Mouse (Mus musculus) intestine, postnatal 0 days (tissue): ENCODE data around the gene Ncoa6. TPM values are rescaled to one million over a fixed set of nuclear protein-coding genes. Genes with fewer than 3 reads are reported as not detected.
"Not testable (repeated sequence)": the region's sequence is repeated elsewhere in the genome, so short reads cannot be mapped to it uniquely, and the experiment has no call there.

ENCODE experiments used
- ATAC-seq: fragments of 200-750 bp; cut with Nextera tagmentation; 2 replicates; pipeline ENCODE4 v1.8.0; 2017; ENCODE audit warnings: mild to moderate bottlenecking, moderate TSS enrichment, moderate library complexity
- H3K27ac ChIP-seq: fragments of 300-500 bp; sonication (generic); 2 replicates; pipeline ENCODE4 v1.5.1; 2014; ENCODE audit warnings: mild to moderate bottlenecking, low read depth, low read length, moderate library complexity
- H3K27me3 ChIP-seq: fragments of 300-500 bp; sonication (generic); replicated peaks from 2 replicates; pipeline ENCODE4 v1.6.1; 2014; ENCODE audit warnings: low read length, mixed read lengths; ENCODE audit not compliant: control insufficient read depth, insufficient read depth
- H3K36me3 ChIP-seq: fragments of 300-500 bp; sonication (generic); 2 replicates; pipeline ENCODE4 v1.6.1; 2014; ENCODE audit warnings: mild to moderate bottlenecking, moderate library complexity; ENCODE audit not compliant: control insufficient read depth, insufficient read depth
- H3K4me1 ChIP-seq: fragments of 300-500 bp; sonication (generic); replicated peaks from 2 replicates; pipeline ENCODE4 v1.6.1; 2014; ENCODE audit warnings: antibody characterized with exemption, low read length, mixed read lengths; ENCODE audit not compliant: control insufficient read depth, insufficient read depth
- H3K4me2 ChIP-seq: fragments of 300-500 bp; sonication (generic); replicated peaks from 2 replicates; pipeline ENCODE4 v1.6.1; 2014; ENCODE audit warnings: low read depth, mild to moderate bottlenecking, moderate library complexity
- H3K4me3 ChIP-seq: fragments of 300-500 bp; sonication (generic); 2 replicates; pipeline ENCODE4 v1.5.1; 2014; ENCODE audit warnings: low read depth, low read length
- H3K9ac ChIP-seq: fragments of 300-500 bp; sonication (generic); 2 replicates; pipeline ENCODE4 v1.6.1; 2014; ENCODE audit warnings: mild to moderate bottlenecking, low read depth, low read length
- H3K9me3 ChIP-seq: fragments of 300-500 bp; sonication (generic); 2 replicates; pipeline ENCODE4 v1.6.1; 2016; ENCODE audit warnings: mixed run types; ENCODE audit not compliant: control insufficient read depth
- CTCF ChIP-seq: sonication (generic); IDR thresholded peaks from 2 replicates; pipeline ENCODE4 v1.5.1; 2016; ENCODE audit warnings: low read depth, mild to moderate bottlenecking, control low read depth, antibody characterized with exemption, moderate library complexity
- WGBS: fragments of 180-500 bp; shearing (Covaris S2); extraction: QIAGEN DNeasy Blood & Tissue Kit; methylation state at CpG from one replicate; pipeline ENCODE4 v1.1.7; 2014; 5-methylcytosine and 5-hydroxymethylcytosine counted together
- polyA plus RNA-seq: library from polyadenylated mRNA; unstranded; fragments of >200 nt; fragmentation: Nextera tagmentation; extraction: Ambion mirVana; gene quantifications from 2 replicates; pipeline ENCODE4 v1.2.1, GENCODE M21; 2015

Gene Ncoa6
- polyA plus RNA-seq, 1 experiment from 2014 or later = 14.9 TPM

GRCm38 (mm10) chr2:155482021-155482420 lies 8.3 kb upstream of the Ncoa6 start:
- peak; percentile 75 for TF ChIP-seq CTCF
- H3K9me3 ChIP-seq = no peaks in the 10 kb centered on the region
- no peaks in the 10 kb centered on the region for H3K27me3 ChIP-seq
- no peaks in the 10 kb centered on the region for H3K36me3 ChIP-seq
- no peak overlapping the region for H3K4me2 ChIP-seq
- no peak overlapping the region for H3K4me3 ChIP-seq
- no peaks in the 10 kb centered on the region for H3K4me1 ChIP-seq
- ATAC-seq = no peak
- WGBS = 46% methylated on average over 3 of the region's 3 CpGs
- H3K27ac ChIP-seq = no peak overlapping the region
- no peak overlapping the region for H3K9ac ChIP-seq

DNA sequence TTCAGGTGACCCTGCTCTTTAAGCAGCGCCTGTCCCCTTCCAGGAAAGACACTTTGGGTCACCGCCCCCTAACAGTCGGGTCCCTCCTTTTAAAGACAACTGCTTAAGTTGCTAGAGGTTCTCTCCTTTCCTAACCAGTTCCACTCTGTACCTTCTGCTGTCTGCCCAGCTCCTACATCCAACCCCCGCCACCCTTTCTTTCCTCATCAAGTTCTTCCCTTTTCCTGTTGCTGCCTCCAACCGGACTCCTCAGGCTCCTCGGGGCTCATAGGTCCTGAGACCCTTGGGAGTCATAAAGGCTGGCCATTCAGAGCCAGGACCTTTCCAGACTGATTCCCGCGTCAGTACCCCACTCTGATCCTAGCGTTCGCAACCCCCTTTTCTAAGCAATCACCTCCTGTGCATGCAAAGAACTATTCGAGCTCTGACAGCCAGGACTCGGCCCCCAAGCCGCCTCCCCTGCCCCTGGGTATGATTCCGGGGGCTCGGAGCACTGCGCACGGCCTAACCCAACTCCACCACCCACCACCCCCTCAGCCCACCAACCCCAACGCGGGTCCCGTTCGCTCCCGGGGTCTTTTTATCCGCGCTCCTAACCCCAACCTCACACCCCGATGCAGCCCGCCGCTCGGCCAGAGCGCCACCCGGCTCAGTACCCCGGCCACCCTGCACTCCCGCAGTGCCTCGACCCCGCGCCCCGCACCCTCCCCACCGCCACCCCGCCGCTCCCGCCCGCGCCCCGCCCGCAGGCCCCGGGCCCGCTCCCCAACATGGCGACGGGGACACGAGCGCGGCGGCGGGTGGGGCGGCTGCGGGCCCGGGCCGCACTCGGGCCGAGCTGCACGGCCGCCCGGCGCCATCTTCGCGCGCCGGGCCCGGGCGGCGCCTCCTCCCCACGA lies 774 bp downstream of the Ncoa6 start:
- H3K9me3 ChIP-seq = no peaks in the 10 kb centered on the region
- peak overlapping the region; percentile 93 for H3K27ac ChIP-seq
- WGBS = under 1% methylated on average over 61 of the region's 71 CpGs
- H3K4me2 ChIP-seq = peak overlapping the region; percentile 74
- peaks cover 3% of the 10 kb centered on the region; the same call in 1 of the 2 replicates for H3K4me1 ChIP-seq
- peak; percentile 76; the same call in 1 of the 2 replicates for ATAC-seq
- peak overlapping the region; percentile 97 for H3K4me3 ChIP-seq
- no peak for TF ChIP-seq CTCF
- no peaks in the 10 kb centered on the region for H3K27me3 ChIP-seq
- H3K9ac ChIP-seq = peak overlapping the region; percentile 99
- no peaks in the 10 kb centered on the region for H3K36me3 ChIP-seq

GRCm38 (mm10) chr2:155466861-155467260 lies 6.8 kb downstream of the Ncoa6 start:
- no peak overlapping the region for H3K27ac ChIP-seq
- no peak overlapping the region for H3K9ac ChIP-seq
- H3K4me2 ChIP-seq = no peak overlapping the region
- H3K36me3 ChIP-seq = no peaks in the 10 kb centered on the region
- 73% methylated on average over 1 of the region's 1 CpGs for WGBS
- no peak overlapping the region for H3K4me3 ChIP-seq
- H3K4me1 ChIP-seq = 0 out of 2 replicates have a peak, but pooled peaks cover 3% of the 10 kb centered on the region
- ATAC-seq = no peak
- H3K27me3 ChIP-seq = no peaks in the 10 kb centered on the region
- no peaks in the 10 kb centered on the region for H3K9me3 ChIP-seq
- TF ChIP-seq CTCF = no peak

DNA sequence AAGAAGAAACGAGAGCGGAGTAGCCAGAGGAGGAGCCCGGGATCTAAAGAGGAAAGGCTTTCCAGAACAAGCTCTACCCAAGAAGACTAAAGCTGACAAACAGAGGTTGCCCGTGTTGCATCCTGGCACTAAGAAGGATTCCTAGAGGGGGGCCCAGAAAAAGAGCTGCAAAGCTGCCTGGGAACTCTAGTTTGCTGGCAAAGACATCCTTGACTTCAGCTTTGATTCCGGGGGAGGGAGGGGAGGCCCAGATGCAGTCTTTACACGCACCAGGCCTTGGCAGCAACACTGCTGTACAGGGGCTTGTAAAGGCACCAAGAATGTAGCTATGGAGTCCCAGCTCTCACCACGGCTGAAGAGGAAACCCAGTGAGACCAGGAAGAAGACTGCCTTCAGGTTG lies 20.1 kb downstream of the Ncoa6 start:
- Histone ChIP-seq H3K4me2 (no peak overlapping the region), H3K27ac (no peak overlapping the region), H3K4me1 (no peaks in the 10 kb centered on the region), H3K27me3 (no peaks in the 10 kb centered on the region), H3K9ac (no peak overlapping the region), H3K9me3 (no peaks in the 10 kb centered on the region), H3K4me3 (no peak overlapping the region), H3K36me3 (peaks cover 3% of the 10 kb centered on the region; the same call in 1 of the 2 replicates)
- no peak for TF ChIP-seq CTCF
- ATAC-seq = no peak
- 76% methylated on average over 7 of the region's 7 CpGs for WGBS

DNA sequence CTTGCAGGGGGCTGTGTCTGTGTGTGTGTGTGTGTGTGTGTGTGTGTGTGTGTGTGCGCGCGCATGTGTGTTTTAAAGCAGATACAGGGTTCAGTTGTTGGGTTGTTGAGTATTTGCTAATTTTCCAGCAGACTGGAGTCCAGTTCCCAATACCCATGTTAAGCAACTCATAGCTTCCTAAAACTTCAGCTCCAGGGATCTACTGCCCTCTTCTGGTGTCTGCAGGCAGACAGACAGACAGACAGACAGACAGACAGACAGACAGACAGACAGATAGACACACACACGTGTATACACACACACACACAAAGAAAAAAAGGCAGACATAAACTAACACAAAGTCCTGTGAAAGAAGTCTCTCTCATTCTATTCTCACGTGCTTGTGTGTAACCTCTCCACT lies 22.4 kb downstream of the Ncoa6 start:
- Histone ChIP-seq H3K4me3 (no peak overlapping the region), H3K4me2 (no peak overlapping the region), H3K4me1 (no peaks in the 10 kb centered on the region), H3K9me3 (no peaks in the 10 kb centered on the region), H3K9ac (no peak overlapping the region), H3K27me3 (no peaks in the 10 kb centered on the region), H3K27ac (no peak overlapping the region), H3K36me3 (peaks cover 3% of the 10 kb centered on the region; the same call in 1 of the 2 replicates)
- peak; percentile 49 for TF ChIP-seq CTCF
- 87% methylated on average over 5 of the region's 5 CpGs for WGBS
- ATAC-seq = no peak

- H3K27ac ChIP-seq, H3K9ac ChIP-seq, H3K4me1 ChIP-seq, H3K4me3 ChIP-seq, ATAC-seq, H3K36me3 ChIP-seq, H3K27me3 ChIP-seq, H3K4me2 ChIP-seq, H3K9me3 ChIP-seq: not testable (repeated sequence)
- WGBS = 94% methylated on average over 1 of the region's 1 CpGs
Observed at GRCm38 (mm10) chr2:155447906-155448305, 25.8 kb downstream of the Ncoa6 start.
